Mouse (Mus musculus): ENCODE results near the gene Lyzl4. TPM values are rescaled to one million over a fixed set of nuclear protein-coding genes. Genes with fewer than 3 reads are reported as not detected.

Gene Lyzl4
- total and polyA plus RNA-seq, 2 experiments from 2014 or later: not detected

- ATAC-seq (ENCODE audit: insufficient read depth, low read depth) (no peak), DNase-seq (ENCODE audit: low spot score) (no peak)
- Histone ChIP-seq H3K9me3 (replicated peaks; ENCODE audit: control insufficient read depth, low read length) (peaks cover 14% of the 10 kb centered on the region), H3K9ac (replicated peaks; ENCODE audit: low read depth, low read length) (no peak overlapping the region), H3K27ac (ENCODE audit: low read depth) (no peak overlapping the region), H3K36me3 (replicated peaks; ENCODE audit: control insufficient read depth, insufficient read depth, low read length) (no peaks in the 10 kb centered on the region), H3K27me3 (ENCODE audit: control insufficient read depth, insufficient read depth, low read length) (no peaks in the 10 kb centered on the region), H3K4me2 (ENCODE audit: low read depth, low read length) (no peak overlapping the region), H3K4me1 (ENCODE audit: control insufficient read depth, insufficient read depth) (no peaks in the 10 kb centered on the region), H3K4me3 (ENCODE audit: low read depth, low read length) (no peak overlapping the region)
- 85% methylated on average over 9 of the region's 9 CpGs for WGBS
- TF ChIP-seq CTCF (IDR thresholded peaks at IDR 0.05; ENCODE audit: low read depth) (no peak), EP300 (IDR thresholded peaks at IDR 0.05; ENCODE audit: low read depth) (no peak)
Measured at GRCm38 (mm10) chr9:121532626-121533025, 109.3 kb downstream of the Lyzl4 start.

GRCm38 (mm10) chr9:121528605-121529357 is 113.1 kb downstream of the Lyzl4 start:
- H3K4me1 ChIP-seq (ENCODE audit: control insufficient read depth, insufficient read depth): no peaks in the 10 kb centered on the region
- ATAC-seq (ENCODE audit: insufficient read depth, low read depth) (no peak), DNase-seq (ENCODE audit: low spot score) (no peak)
- H3K9ac ChIP-seq (replicated peaks; ENCODE audit: low read depth, low read length): no peak overlapping the region
- TF ChIP-seq EP300 (IDR thresholded peaks at IDR 0.05; ENCODE audit: low read depth) (no peak), CTCF (IDR thresholded peaks at IDR 0.05; ENCODE audit: low read depth) (no peak)
- H3K4me2 ChIP-seq (ENCODE audit: low read depth, low read length): no peak overlapping the region
- no peak overlapping the region for H3K4me3 ChIP-seq (ENCODE audit: low read depth, low read length)
- no peaks in the 10 kb centered on the region for H3K36me3 ChIP-seq (replicated peaks; ENCODE audit: control insufficient read depth, insufficient read depth, low read length)
- H3K9me3 ChIP-seq (replicated peaks; ENCODE audit: control insufficient read depth, low read length): 0 out of 2 replicates have a peak, but pooled peaks cover 4% of the 10 kb centered on the region
- H3K27ac ChIP-seq (ENCODE audit: low read depth): no peak overlapping the region
- no peaks in the 10 kb centered on the region for H3K27me3 ChIP-seq (ENCODE audit: control insufficient read depth, insufficient read depth, low read length)
- 63% methylated on average over 8 of the region's 8 CpGs for WGBS

Other genes with a start within 250 kb of the Lyzl4 start
- gene Cck, start 146.4 kb downstream of the Lyzl4 start, total RNA-seq (2014; rRNA removed; ENCODE audit: low replicate concordance): 1.4 TPM in 1 of 2 replicates, not detected in the other
- 0.29 and 0.95 TPM in 2 replicates for gene Cck, start 146.4 kb downstream of the Lyzl4 start, polyA plus RNA-seq (2015; fragmentation: Nextera tagmentation; extraction: Ambion mirVana)
- gene Vipr1, start 620 bp upstream of the Lyzl4 start, total RNA-seq (2014; rRNA removed; ENCODE audit: low replicate concordance): 0.70 and 1.3 TPM in 2 replicates
- 0.14 and 0.40 TPM in 2 replicates for gene Vipr1, start 620 bp upstream of the Lyzl4 start, polyA plus RNA-seq (2015; fragmentation: Nextera tagmentation; extraction: Ambion mirVana)
- gene Sec22c, start 63.4 kb upstream of the Lyzl4 start, total RNA-seq (2014; rRNA removed; ENCODE audit: low replicate concordance): 3.8 and 9.4 TPM in 2 replicates
- gene Sec22c, start 63.4 kb upstream of the Lyzl4 start, polyA plus RNA-seq (2015; fragmentation: Nextera tagmentation; extraction: Ambion mirVana): 3.9 and 4.1 TPM in 2 replicates
- 109 and 136 TPM in 2 replicates for gene Ss18l2, start 68.2 kb upstream of the Lyzl4 start, total RNA-seq (2014; rRNA removed; ENCODE audit: low replicate concordance)
- 362 and 379 TPM in 2 replicates for gene Ss18l2, start 68.2 kb upstream of the Lyzl4 start, polyA plus RNA-seq (2015; fragmentation: Nextera tagmentation; extraction: Ambion mirVana)
- gene Nktr, start 77.1 kb upstream of the Lyzl4 start, total RNA-seq (2014; rRNA removed; ENCODE audit: low replicate concordance): 44.0 and 44.8 TPM in 2 replicates
- gene Nktr, start 77.1 kb upstream of the Lyzl4 start, polyA plus RNA-seq (2015; fragmentation: Nextera tagmentation; extraction: Ambion mirVana): 30.2 and 31.1 TPM in 2 replicates
- gene Zfp651, start 117.2 kb upstream of the Lyzl4 start, total RNA-seq (2014; rRNA removed; ENCODE audit: low replicate concordance): 34.5 and 69.3 TPM in 2 replicates
- gene Zfp651, start 117.2 kb upstream of the Lyzl4 start, polyA plus RNA-seq (2015; fragmentation: Nextera tagmentation; extraction: Ambion mirVana): 12.1 and 13.2 TPM in 2 replicates
- 20.7 and 28.2 TPM in 2 replicates for gene Klhl40, start 135.5 kb upstream of the Lyzl4 start, total RNA-seq (2014; rRNA removed; ENCODE audit: low replicate concordance)
- 12.6 and 14.5 TPM in 2 replicates for gene Klhl40, start 135.5 kb upstream of the Lyzl4 start, polyA plus RNA-seq (2015; fragmentation: Nextera tagmentation; extraction: Ambion mirVana)
- 62.3 and 75.4 TPM in 2 replicates for gene Hhatl, start 150.4 kb upstream of the Lyzl4 start, total RNA-seq (2014; rRNA removed; ENCODE audit: low replicate concordance)
- gene Hhatl, start 150.4 kb upstream of the Lyzl4 start, polyA plus RNA-seq (2015; fragmentation: Nextera tagmentation; extraction: Ambion mirVana): 52.7 and 53.0 TPM in 2 replicates
- not detected in 2 replicates for gene Ccdc13, start 197.4 kb upstream of the Lyzl4 start, total RNA-seq (2014; rRNA removed; ENCODE audit: low replicate concordance)
- 0.34 and 0.41 TPM in 2 replicates for gene Ccdc13, start 197.4 kb upstream of the Lyzl4 start, polyA plus RNA-seq (2015; fragmentation: Nextera tagmentation; extraction: Ambion mirVana)
- 59.2 and 85.4 TPM in 2 replicates for gene Higd1a, start 216.3 kb upstream of the Lyzl4 start, total RNA-seq (2014; rRNA removed; ENCODE audit: low replicate concordance)
- gene Higd1a, start 216.3 kb upstream of the Lyzl4 start, polyA plus RNA-seq (2015; fragmentation: Nextera tagmentation; extraction: Ambion mirVana): 319 and 332 TPM in 2 replicates

Data from heart, postnatal 0 days (tissue).